Mouse (Mus musculus): ENCODE data around the gene Morf4l2.
"Not testable (repeated sequence)": the region's sequence is repeated elsewhere in the genome, so short reads cannot be mapped to it uniquely, and the experiment has no call there.

The Morf4l2 gene

DNA sequence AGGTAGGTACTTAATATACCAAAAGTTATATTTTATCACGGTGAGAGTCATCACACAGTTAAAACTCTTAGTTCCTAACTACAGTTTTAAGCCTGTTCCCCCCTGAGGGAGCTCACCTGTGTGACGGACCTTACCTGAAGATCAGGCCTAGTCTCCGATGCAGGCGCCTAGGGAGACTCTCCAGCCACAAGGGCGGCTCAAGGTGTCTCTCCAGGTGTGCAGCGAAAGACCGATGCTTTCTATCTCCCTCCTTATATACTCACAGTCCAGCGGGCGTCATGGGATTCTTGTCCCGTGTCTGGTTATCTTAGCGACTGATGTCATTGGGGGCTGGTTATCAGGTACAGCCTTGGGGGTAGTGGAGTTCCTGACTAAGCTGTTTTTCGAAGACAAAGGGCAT lies at the start of gene Morf4l2:
Gene Morf4l2, minus strand, starts transcription at position 232 of the 400 bp plus-strand sequence.
- DNase-seq, result no peak

DNA sequence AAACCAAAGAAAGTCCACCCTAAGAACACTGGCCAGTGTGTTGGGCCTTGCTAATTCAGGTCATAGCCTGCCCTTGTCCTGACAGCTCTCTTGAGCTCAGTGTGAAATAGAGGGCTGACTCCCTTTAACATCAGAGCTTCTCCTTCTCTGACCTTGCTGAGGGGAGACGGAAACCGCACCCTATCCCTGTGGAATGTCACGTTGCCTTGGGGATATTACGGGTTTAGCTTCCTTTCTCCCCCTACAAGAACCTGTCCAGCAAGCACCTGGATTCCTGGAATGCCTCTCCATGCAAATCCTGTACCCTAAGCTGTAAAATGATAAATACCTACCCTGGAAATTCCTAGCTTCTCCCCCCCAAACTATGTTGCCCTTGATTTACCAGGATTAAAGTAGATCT lies 46.0 kb upstream of the Morf4l2 start:
- DNase-seq, result peak; percentile 0

DNA sequence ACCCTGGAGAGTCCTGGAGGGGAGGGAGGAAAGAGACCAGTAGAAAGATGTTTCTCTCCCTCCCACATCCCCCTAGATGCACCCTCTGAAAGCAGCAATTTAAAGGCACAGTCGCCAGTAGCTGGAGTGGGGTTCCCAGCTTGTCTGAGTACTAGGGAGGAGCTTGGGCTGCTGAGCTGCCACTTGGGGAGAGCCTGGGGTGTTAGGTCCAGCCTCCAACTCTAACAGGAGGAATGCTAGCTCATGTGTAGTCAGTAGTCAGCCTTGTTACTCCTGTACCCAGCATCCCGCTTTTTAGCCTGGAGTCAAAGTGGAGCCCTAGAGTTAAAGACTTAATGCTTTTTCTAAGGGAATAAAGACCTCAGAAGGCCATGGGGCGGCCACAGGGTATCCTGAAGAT lies 36.6 kb upstream of the Morf4l2 start, which contains the start of gene Glra4:
Gene Glra4, minus strand, starts transcription at position 101 of the 400 bp plus-strand sequence.
- no peak for DNase-seq

DNA sequence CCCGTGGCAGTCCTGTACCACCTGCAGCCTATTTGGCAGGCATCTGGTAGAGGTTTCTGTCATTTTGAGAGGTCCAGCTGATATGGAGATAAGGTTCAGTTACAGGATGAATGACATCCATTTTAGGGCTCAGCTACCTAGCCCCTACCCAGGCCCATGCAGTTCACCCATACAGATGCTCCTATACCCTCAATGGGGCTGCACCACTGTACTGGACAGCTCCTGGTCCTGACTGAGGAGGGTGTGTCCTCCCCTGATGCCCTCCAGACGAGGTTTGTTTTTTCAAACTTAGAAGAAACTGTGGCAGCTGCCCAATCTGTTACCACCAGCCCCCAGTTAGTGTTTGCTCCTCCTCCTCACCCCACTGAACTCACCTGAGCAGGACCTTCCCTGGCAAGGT lies 35.8 kb upstream of the Morf4l2 start:
- no peak for DNase-seq

DNA sequence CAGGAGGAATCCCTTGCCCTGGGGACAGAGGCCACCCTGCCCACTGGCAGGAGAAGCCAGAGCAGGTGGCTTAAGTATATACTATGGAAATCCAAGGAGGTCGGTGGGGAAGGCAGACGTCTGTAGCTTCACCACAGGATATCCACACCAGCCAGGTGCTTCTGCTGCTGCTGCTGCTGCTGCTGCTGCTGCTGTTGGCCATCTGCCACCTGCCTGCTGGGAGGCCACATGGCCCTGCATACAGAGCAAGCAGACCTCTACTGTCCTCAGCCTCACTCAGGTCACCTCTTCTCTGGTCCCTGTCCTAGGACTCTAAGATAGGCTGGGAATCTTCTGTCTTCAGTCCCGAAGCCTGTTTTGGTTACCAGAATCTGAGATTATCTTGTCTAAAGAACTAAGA lies 34.6 kb upstream of the Morf4l2 start:
- DNase-seq, result no peak

DNA sequence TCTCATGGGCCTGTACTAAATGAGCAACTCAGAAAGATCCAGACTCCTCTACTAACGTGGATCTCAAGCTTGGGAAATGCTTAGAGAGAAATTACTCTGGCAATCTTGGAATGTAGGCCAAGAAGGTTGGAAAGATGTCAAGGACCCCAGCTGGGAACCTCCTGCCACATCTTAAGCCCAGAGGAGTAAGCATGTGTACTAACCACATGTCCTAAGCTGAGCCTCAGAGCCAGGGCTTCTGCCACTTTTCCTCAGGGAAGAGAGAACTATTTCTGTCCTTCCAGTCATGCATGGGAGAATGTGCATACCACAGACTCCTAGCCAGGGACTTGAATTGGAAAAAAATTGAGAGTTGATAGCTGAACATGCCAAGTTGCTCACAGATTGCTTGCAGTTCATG lies 29.5 kb upstream of the Morf4l2 start:
- peak; percentile 1 for DNase-seq

DNA sequence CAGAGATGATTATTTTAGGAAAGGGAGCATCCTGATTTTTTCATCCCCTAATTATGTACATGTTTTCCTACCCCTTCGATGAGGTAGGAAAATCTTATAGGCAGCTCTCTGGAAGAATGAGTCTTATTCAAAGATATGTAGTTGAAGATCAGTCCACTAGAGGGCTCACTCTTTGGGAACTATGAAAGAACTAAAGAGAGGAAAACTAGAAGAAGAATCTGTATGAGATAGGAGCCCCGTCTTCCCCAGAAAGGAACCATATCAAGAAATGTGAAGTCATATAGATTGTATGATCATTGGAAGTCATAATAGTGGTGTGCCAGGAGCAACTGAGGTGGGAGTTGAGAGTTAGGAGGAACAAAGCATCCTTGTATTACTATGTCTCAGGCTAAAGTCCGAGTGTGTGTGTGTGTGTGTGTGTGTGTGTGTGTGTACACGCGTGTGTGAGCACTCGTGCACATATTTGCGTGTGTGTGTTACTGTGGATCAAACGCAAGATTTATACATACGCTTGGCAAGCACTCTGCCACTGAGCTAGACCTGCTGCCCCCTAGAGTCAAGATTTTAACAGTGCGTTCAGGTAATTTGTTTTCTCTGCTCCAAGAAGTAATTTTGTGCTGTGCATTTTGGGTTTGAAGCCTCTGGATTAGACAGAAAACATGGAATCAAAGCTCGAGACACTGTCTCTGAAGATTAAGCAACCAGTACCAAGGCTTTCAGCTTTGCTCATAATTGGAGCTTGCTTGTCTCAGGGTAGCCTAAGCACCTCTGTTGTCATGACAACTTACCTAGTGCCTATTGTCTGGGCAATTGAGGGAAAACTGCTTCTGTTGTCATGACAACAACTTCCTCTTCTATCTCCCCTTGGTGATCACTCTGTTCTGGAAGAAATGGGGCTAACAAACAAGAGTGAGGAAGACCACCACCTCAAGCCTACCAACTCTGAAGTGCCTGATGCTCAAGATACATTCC lies 17.9 kb upstream of the Morf4l2 start:
- no peak for DNase-seq

DNA sequence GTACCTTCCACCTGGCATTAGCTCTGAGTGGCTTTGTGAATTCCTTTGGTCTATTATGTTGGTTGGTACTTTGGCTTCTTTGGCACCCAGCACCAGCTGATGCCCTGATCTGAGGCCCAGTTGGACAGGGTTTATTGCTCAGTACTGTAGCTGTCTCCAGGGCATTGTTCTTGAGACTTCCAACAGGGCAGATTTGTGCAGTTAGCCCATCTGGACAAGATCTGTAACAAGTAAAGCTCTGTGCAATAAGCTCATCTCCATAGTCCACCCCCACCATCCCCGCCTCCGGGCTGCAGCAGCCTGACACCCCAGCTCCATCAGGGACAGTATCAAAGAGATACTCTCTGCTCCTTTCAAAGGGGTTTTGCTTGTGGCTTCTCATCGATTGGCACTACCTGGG lies 12.0 kb upstream of the Morf4l2 start:
- DNase-seq, result no peak

DNA sequence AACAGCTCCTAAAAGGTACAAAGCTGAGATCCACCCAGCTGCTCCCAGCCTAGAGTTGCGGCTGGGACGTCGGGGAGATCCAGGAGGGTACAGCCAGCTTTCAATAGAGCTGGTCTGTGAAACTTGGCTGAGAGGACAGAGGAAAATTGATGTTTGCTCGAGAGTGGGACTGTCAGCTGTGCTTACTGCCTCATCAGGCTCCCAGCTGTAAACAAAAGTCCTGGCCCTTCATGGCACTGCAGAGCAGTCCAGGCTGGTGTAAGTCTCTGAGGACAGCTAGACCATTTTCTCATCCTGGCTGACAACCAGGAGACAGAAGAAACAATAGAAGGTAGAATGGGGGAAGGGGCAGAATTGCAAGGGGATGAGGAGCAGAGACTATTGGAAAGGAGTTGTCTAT lies 5.8 kb upstream of the Morf4l2 start:
- no peak for DNase-seq

DNA sequence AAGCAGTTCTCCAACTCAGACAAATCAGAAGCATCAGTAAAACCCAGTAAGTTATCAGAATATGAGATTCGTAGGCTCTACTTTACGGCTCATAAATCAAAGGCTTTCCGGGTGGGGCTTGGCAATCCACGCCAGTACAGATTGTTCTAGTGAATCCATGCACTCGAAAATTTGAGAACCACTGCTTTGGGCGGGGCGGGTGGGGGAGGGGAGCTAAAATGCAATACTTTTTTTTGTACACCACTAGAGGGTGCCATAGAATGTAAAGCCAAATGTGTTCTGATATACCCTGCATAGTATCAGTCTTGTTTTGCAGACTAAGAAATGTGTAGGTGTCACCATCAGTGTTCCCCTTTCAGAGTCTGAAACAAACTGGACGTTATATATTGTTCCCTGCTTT lies 1.2 kb upstream of the Morf4l2 start:
- DNase-seq, result peak; percentile 9

DNA sequence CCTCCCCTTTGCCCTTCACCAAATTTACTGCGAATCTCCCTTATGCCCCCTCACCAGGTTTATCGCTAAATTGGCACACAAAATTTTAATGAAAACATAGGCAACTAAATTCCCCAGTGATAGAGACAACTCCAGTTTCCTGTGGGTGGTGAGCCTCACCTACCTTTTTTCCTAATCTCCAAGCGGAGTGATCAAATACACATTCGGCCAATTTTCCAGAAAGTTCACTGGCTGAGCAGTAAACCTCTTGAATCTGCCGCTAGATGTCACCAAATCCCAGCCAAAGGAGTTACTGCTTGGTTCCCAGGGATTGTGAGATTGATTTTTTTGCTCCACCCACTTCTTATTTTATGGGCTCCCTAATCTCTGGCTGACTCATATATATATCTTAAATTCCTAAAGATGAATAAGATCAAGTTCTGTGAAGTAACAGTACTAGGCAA lies 808 bp downstream of the Morf4l2 start:
- peak; percentile 69 for DNase-seq

DNA sequence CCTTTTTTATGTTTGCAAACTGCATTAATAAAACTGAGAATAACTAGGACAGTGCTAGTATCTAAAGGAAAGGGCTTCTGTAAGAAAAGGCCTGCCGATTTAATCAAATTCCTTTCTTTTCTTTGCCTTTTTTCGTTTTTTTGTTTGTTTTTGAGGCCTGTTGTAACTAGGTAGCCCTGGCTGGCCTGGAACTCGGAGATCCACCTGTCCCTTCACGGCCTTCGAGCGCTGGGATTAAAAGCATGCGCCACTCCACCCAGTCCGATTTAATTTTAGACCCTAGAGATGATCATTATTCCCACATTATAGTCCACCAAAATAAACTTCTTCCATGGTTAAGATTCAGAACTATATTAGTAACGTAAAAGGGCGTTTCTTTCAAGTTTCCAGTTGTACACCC lies 1.2 kb downstream of the Morf4l2 start:
- peak; percentile 12 for DNase-seq

DNA sequence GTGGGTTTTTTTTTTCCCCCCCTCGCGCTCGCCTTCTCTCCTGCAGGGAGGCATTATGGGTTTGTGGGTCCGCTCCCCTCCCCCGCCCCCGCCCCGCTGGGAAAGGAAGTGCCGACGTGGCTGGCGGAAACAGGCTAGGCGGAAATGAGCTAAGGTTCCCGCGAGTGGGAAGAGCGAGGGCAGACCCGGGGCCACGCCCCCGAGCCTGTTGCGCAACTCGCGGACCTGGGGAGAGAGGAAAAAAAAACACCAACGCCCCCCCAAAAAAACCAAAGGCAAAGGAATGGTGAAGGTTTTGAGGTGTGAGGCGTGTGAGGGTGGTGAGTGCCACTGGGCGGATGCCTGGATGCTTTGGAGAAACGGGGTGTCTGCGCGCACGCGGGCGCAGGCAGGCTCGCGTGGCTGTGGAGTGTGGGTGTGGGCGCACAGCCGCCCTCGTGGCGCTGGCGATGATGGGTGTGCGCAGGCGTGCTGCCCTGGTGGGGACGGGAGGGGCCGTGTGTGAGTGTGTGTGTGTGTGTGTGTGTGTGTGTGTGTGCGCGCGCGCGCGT lies 1.8 kb downstream of the Morf4l2 start:
- DNase-seq, result peak; percentile 80

DNA sequence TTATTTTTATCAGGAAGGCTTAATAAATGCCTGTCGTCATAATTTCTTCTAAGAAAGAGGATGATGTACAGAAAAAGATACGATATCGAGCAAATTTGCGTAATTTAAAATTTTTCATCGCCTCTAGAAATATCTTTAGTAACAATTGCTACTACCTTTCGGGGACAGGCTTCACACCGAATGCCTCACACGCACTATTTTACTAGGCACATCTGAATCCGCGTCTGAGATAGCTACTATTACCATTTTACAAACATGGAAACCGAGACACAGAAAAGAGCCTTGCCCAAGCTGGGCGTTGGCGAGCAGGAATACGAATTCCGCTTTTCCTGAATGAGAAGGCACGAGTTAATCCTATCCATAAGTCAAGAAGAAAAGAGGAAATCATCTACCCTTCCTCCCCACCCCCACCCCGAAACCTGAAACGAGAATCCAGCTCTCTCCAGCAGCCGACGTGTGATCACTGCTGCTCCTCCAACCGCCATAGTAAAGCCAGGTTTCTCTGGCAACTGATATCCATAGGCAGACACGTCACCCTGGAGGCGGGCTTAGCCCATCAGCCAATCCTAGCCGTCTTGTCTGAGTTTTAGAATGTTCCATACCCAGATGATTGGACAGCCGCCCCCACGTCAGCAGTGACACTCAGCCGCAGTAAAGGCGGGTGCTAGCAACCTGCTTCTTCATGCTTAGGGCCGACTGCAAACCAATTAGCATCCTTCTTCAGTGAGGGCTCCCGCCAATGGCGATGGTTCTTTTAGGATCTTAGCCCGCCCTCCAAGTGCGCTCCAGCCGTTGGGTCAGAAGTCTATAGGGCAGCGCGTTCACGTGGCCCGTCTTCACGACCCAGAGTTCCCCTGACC lies 2.5 kb downstream of the Morf4l2 start:
- peak; percentile 87 for DNase-seq

DNA sequence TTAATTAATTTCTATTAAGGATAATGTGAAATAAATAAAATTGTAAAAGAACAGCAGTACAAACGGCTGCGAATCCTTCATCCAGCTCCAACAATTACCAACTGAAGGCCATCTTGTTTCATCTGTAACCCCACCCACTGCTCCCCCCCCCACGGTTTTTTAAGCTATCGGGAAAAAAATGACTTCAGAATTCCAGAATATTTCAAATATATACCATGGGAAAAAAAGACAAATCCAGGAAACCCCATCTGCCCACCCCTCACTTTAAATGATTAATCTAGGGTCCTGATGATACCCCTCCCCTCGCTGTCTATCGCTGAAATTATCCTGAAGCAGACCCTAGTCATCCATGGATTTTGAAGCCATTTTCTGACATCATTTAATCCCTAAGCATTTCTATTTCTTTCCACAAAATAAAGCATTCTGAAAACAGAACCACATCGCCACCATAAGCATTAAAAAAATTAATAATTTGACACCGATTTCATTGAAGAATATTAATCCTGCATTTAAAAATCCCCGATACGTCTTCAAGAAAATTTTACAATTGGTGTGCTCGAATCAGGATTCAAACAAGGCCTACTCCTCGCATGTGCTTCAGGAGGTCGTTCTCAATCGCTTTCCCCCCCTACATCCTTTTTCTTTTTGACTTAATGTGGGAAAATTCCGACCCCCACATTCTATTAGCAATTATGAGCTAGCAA lies 3.3 kb downstream of the Morf4l2 start:
- no peak for DNase-seq

DNA sequence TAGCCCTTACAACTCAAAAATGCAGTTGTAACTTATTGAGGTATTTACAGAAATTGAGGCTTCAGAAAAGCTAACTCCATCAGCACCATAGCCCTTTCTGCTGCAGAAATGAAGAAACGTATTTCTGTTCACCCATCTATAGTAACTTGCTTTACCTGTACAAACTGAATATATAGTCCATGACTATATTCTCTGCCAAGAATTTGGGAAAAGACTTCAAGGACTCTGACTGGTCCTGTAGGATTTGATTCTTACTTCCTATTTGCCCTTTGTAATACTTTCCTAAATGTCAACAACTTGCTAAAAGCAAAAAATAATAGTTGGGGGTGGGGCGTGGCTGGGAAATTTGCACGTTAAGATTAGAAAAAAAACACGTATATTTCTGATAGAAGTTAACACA lies 11.5 kb downstream of the Morf4l2 start:
- no peak for DNase-seq

DNA sequence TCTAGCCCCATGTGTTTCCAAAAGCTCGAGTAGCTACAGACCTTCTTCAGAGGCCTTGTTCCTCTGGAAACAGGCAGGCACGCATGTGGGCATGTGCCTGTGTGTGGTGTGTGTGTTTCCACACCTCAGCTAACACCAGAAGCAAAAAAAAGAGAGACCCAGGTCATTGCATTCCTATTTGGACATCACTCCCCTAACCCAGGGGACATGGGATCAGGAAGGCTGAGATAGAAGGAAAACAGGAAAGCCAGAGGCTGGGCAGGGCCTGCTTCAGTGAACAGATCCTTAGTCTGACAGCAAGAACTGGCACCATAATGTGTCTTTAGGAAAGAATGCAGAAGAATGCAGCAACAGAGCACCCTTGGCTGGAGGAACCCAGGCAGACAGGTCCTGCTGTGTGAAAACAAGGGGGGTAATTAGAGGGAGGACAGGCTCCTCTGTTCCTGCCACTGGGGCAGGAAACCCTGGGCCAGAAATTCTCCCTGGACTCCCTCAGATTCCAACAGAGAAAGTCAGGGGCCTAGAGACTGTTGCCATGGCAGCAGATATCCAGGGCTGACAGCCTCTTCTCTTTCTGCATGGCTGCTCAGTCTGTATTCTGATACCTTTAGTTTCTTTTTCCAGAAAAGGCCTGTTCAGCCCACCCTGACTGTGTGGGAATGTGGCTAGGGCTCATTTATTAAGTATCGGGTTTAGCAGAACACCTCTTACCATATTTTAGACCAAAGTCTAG lies 28.6 kb downstream of the Morf4l2 start:
- not testable (repeated sequence) for DNase-seq

DNA sequence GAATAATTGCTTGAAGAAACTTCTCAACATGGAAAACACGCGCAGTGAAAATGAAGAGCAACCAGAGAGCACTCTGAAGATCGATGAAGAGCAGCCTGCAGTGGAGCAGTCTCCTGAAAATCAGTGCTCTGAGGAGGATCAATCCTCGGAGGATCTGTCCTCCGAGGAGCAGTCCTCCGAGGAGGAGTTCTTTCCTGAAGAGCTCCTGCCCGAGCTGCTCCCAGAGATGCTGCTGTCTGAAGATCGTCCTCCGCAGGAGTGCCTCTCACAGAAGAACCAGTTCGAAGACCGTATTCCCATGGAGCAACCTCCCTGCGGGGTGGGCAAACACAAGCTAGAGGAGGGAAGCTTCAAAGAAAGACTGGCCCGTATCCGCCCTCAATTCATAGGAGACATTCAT lies 34.7 kb downstream of the Morf4l2 start:
- DNase-seq, result peak; percentile 1

DNA sequence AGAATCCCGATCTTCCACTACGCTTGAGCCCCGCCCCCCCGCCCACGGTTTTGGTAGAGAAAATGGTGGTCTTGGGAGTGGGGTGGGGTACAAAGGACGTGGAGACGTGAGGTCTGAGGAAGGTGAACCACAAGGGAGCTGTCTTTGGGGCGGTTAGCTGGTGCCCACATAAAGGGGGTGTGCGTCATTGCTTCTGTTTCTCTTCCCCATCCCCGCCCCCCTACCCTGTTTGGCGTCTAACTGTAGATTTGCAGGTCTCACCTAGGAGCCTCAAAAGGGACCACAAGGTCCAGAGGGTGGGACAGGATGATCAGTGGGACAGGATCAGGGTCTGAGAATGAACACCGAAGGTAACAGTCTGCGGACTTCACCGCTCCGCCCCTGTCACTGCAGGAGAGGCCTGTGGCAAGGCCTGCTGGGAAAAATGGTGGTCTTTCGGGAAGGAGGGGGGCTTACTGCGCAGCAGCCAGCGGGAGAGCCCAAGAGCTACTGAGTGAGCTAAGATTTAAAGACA lies 35.3 kb downstream of the Morf4l2 start:
- peak; percentile 35 for DNase-seq

DNA sequence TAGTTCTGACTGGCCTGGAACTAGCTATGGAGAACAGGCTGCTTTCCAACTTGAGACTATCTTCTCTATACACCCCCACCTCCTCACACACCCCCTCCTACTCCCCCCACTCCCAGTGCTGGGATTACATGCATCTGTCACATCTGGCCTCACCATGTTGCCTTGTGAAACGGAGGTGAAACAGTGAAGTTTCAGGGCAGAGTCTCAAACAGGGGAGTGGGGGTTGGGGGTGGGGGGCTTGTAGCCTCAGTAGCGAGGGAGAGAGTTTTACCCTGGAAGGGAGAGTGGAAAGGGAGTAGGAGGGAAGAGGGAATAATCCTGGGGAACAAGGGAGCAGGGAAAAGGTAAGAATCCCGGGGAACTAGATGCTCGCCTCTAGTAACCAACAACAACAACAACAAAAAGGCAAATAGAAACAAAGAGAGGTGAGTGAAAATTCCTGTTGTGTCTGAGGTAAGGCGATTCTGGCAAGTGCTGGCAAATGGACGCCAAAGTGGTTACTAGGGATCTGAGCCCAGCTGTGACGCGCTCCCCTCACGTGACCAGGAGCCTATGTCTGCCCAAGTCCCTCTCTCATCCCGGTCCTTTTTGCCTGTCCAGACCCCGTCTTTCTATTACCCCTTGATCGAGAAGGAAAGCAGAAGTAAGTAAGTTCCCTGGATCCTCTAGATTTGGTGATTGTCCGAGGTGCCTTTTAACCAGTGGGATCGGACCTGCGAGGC lies 35.9 kb downstream of the Morf4l2 start, which contains the start of gene Tceal1:
Gene Tceal1, plus strand, starts transcription at position 537 of the 722 bp plus-strand sequence.
- peak; percentile 63 for DNase-seq

DNA sequence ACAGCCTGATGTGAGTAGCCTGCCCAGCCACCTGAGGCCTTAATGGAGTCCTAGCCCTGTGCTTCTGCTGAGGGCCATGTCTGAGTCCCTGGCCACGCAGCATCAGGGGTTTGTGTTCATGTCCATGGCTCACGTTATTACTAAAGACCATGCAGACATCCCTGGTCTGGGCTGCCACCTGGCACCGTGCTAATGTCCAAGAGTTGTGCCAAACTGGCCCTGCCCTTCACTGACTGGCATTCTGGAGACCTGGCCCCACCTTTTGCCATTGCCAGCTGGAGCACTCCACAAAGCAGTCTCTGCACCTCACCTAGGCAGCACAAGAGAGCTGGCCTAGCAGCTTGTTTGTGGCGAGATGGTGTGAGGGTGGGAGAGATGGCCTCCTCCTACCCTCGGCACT lies 50.3 kb downstream of the Morf4l2 start:
- DNase-seq, result no peak
